Mouse (Mus musculus) neutrophil, adult 65 days (primary cell): Measurements from ENCODE around the gene Mtf2. TPM values are rescaled to one million over a fixed set of nuclear protein-coding genes. Genes with fewer than 3 reads are reported as not detected.

Experiments
- total RNA-seq: library from RNA; stranded (reverse); gene quantifications from 2 replicates; pipeline ENCODE4 v1.2.4, GENCODE M21; 2023

Mtf2 gene
- total RNA-seq, result 38.8 and 49.8 TPM in 2 replicates

DNA sequence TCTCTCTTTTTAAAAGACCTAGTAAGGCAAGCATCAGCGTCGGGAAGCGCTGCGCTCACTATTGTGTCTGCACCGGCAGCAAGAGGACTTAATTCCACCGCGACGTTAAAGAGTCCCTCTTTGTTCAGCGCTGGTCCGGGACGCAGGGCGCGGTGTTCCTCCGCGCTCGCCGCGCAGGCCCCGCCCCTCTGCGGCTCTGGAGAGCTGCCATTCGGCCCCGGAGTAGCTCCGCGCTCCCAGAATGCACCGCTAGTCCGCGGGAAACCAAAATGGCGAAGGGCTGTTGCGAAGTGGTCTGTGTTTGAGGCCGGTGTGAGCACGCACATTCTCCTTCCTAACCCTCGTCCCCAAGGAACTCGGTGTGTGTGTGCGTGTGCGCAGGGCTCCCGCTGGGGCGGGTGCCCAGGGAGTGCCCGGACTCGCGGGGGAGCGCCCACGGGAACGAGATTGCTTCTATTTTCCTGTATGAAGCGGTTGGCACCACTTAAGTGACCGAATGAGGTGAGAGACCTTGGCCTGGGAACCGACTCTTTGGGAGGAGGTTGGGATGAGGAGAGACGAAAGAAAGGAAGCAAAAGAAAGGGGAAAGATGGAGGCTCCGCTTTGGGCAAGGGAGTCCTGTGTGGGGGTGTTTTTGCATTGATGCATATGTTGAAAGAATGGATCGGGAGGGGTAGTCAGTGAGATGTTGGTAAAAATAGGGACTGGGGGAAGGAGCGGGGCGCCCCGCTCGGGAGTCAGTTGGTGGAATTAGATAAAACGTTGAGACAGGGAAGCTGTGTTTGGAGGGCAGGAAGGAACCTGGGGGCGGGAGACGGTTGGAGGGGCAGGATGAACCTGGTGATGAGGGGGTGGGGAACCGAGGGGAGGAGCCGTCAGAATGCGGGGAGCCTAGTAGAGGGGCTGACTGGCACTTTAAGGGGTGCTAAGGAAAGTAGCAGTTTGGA, at the start of gene Mtf2:
Gene Mtf2, plus strand, starts transcription at position 210 of the 947 bp plus-strand sequence.

GRCm38 (mm10) chr5:108132441-108133243, 67.2 kb downstream of the Mtf2 start, which contains the start of the genes Tmed5 and Ccdc18:
Gene Tmed5 (minus strand): TSS chr5:108132620.
Gene Ccdc18 (plus strand): TSS chr5:108132875.

Other genes starting within 250 kb of the Mtf2 start
- gene Ube2d2b, start 235.6 kb upstream of the Mtf2 start, total RNA-seq, result not detected in 2 replicates
- gene Evi5, start 190.6 kb upstream of the Mtf2 start, total RNA-seq, result 28.5 and 33.2 TPM in 2 replicates
- gene Rpl5, start 165.2 kb upstream of the Mtf2 start, total RNA-seq, result 44.3 and 62.3 TPM in 2 replicates
- 14.6 and 14.8 TPM in 2 replicates for gene Fam69a, start 78.6 kb upstream of the Mtf2 start, total RNA-seq
- gene Tmed5, start 66.9 kb downstream of the Mtf2 start, total RNA-seq, result 52.1 and 55.3 TPM in 2 replicates
- gene Ccdc18, start 67.2 kb downstream of the Mtf2 start, total RNA-seq, result 3.4 and 5.9 TPM in 2 replicates
- 29.8 and 32.9 TPM in 2 replicates for gene Dr1, start 203.2 kb downstream of the Mtf2 start, total RNA-seq
- gene Pigg, start 246.9 kb downstream of the Mtf2 start, total RNA-seq, result 1.1 and 1.5 TPM in 2 replicates